Mouse (Mus musculus) heart, postnatal 0 days (tissue): ENCODE measurements around the gene Trappc6a. TPM values are rescaled to one million over a fixed set of nuclear protein-coding genes. Genes with fewer than 3 reads are reported as not detected.
A peak's percentile ranks its signal among the peaks of the same experiment; 100 is the strongest.

ENCODE experiments used
- ATAC-seq: fragments of 200-750 bp; cut with Nextera tagmentation; 2 replicates; pipeline ENCODE4 v1.8.0; 2017; ENCODE audit warnings: low read depth, moderate number of reproducible peaks, moderate library complexity; ENCODE audit not compliant: insufficient read depth
- DNase-seq: peaks from one replicate; pipeline ENCODE4 v3.0.0-alpha.2; 2016; ENCODE audit warnings: low spot score
- H3K27ac ChIP-seq: fragments of 300-500 bp; sonication (generic); 2 replicates; pipeline ENCODE4 v1.5.1; 2014; ENCODE audit warnings: low read depth, mild to moderate bottlenecking
- H3K27me3 ChIP-seq: fragments of 300-500 bp; sonication (generic); 2 replicates; pipeline ENCODE4 v1.6.1; 2014; ENCODE audit warnings: low read length, mixed read lengths; ENCODE audit not compliant: control insufficient read depth, insufficient read depth
- H3K36me3 ChIP-seq: fragments of 300-500 bp; sonication (generic); replicated peaks from 2 replicates; pipeline ENCODE4 v1.6.1; 2014; ENCODE audit warnings: low read length, mixed read lengths; ENCODE audit not compliant: control insufficient read depth, insufficient read depth
- H3K4me1 ChIP-seq: fragments of 300-500 bp; sonication (generic); 2 replicates; pipeline ENCODE4 v1.6.1; 2014; ENCODE audit warnings: antibody characterized with exemption; ENCODE audit not compliant: control insufficient read depth, insufficient read depth
- H3K4me2 ChIP-seq: fragments of 300-500 bp; sonication (generic); 2 replicates; pipeline ENCODE4 v1.6.1; 2014; ENCODE audit warnings: low read depth, mild to moderate bottlenecking, low read length, moderate library complexity
- H3K4me3 ChIP-seq: fragments of 300-500 bp; sonication (generic); 2 replicates; pipeline ENCODE4 v1.5.1; 2014; ENCODE audit warnings: low read depth, low read length
- H3K9ac ChIP-seq: fragments of 300-500 bp; sonication (generic); replicated peaks from 2 replicates; pipeline ENCODE4 v1.6.1; 2014; ENCODE audit warnings: low read depth, low read length, mixed read lengths
- H3K9me3 ChIP-seq: fragments of 300-500 bp; sonication (generic); replicated peaks from 2 replicates; pipeline ENCODE4 v1.6.1; 2016; ENCODE audit warnings: low read length; ENCODE audit not compliant: control insufficient read depth
- CTCF ChIP-seq: IDR thresholded peaks from 2 replicates; pipeline ENCODE4 v1.5.1; 2016; ENCODE audit warnings: antibody characterized with exemption, control low read depth, low read depth
- EP300 ChIP-seq: IDR thresholded peaks from 2 replicates; pipeline ENCODE4 v1.6.1; 2016; ENCODE audit warnings: antibody characterized with exemption, low read depth
- WGBS: fragments of 180-500 bp; shearing (Covaris S2); extraction: QIAGEN DNeasy Blood & Tissue Kit; methylation state at CpG from one replicate; pipeline ENCODE4 v1.1.7; 2014; 5-methylcytosine and 5-hydroxymethylcytosine counted together
- polyA plus RNA-seq: library from polyadenylated mRNA; unstranded; fragments of >200 nt; fragmentation: Nextera tagmentation; extraction: Ambion mirVana; gene quantifications from 2 replicates; pipeline ENCODE4 v1.2.1, GENCODE M21; 2015
- total RNA-seq: library from RNA; depleted of rRNA; stranded (reverse); fragments of >200 nt; gene quantifications from 2 replicates; pipeline ENCODE4 v1.2.3, GENCODE M21; 2014; ENCODE audit warnings: low replicate concordance

The Trappc6a gene
- total and polyA plus RNA-seq, 2 experiments from 2014 or later, result 65.1 to 79.5 TPM

DNA sequence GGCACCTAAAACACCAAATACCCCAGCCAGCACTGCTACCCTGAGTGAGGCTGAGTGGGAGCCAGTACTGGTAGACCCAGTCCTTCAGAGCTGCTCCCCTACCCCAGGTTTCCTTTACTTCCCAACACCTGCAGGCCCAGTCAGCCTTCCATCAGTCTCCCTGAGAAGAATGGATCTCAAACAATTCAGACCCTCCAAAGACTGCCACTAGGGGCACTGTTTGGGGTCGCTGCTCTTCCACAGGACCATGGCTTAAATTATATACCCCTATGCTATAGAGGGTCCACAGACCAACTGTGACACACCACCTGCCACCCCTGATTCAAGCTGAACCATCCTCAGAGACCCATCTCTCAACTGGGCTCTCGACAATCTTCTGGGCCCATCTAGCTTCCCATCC is 50.8 kb downstream of the Trappc6a start:
- Histone ChIP-seq H3K27ac (no peak overlapping the region; the same call in 1 of the 2 replicates), H3K4me2 (no peak overlapping the region; the same call in 1 of the 2 replicates), H3K36me3 (no peaks in the 10 kb centered on the region; the same call in 1 of the 2 replicates), H3K9me3 (no peaks in the 10 kb centered on the region), H3K27me3 (no peaks in the 10 kb centered on the region), H3K4me1 (peaks cover 37% of the 10 kb centered on the region; the same call in 1 of the 2 replicates), H3K4me3 (no peak overlapping the region), H3K9ac (no peak overlapping the region)
- 51% methylated on average over 2 of the region's 2 CpGs for WGBS
- TF ChIP-seq EP300, result no peak
- TF ChIP-seq CTCF, result peak; percentile 38
- no peak for DNase-seq
- ATAC-seq, result no peak

DNA sequence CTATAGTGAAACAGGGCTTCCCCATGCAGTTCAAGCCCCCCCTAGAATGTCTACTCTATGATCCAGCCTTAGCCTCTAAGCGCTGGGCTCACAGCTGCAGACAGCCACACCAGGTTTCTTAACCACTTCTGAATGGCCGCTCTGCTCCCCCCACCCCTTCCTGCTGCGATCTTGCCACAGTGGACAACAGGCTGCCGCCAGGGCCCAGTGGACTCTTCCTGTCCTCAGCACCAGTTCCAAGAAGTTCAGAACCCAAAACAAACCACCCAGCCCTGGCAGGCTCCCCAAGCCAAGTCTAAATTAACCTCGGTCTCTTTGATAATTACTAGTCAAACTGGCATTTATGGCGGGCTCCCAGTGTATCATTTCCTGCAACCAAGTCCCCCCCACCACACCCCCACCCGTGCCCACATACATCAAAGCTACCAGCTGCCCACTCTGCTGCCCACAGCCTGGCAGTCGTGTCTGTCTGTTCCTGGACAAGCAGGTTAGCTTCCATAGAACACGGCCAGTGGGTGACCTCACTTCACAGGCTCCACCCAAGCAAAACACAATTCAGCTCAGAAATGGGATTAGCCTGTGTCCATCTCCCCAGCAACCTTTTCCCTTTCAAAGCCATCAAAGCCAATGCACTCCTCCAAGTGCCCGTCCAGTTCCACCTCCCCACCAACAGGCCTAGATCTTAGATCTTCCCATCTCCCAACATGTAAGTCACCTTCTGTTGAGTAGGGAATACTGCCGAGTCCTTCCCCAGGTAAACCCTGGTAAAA is 52.5 kb downstream of the Trappc6a start:
- WGBS, result 13% methylated on average over 11 of the region's 11 CpGs
- DNase-seq, result no peak
- H3K36me3 ChIP-seq, result peaks cover 16% of the 10 kb centered on the region

DNA sequence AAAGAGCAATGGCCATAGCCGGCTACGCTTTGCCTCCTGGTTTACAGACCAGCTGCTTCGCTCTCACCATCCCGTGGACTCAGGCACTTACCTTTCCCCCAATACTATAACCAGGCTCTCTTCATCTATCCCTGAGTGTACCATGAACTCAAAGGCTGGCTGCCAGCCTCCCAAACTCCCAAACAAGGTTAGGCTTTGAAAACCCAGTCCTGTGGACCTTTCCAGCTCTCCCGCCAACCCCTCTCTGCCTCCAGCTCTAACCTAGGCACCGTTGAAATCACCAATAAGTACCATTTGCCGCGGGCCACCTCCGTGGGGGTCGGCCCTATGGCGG is 53.2 kb downstream of the Trappc6a start:
- WGBS, result under 1% methylated on average over 11 of the region's 11 CpGs
- ATAC-seq, result no peak
- H3K27ac ChIP-seq, result peak overlapping the region; percentile 93
- peak overlapping the region; percentile 94 for H3K9ac ChIP-seq
- no peaks in the 10 kb centered on the region for H3K9me3 ChIP-seq
- TF ChIP-seq CTCF (no peak), EP300 (no peak)
- peaks cover 37% of the 10 kb centered on the region; the same call in 1 of the 2 replicates for H3K4me1 ChIP-seq
- DNase-seq, result no peak
- peaks cover 18% of the 10 kb centered on the region for H3K36me3 ChIP-seq
- peak overlapping the region; percentile 63 for H3K4me3 ChIP-seq
- H3K4me2 ChIP-seq, result peak overlapping the region; percentile 71
- H3K27me3 ChIP-seq, result no peaks in the 10 kb centered on the region

More for the DNA sequence above, 52.5 kb downstream of the Trappc6a start:
- no peaks in the 10 kb centered on the region for H3K9me3 ChIP-seq
- ATAC-seq, result no peak
- H3K27ac ChIP-seq, result peak overlapping the region; percentile 93
- H3K4me1 ChIP-seq, result peaks cover 37% of the 10 kb centered on the region; the same call in 1 of the 2 replicates
- peak overlapping the region; percentile 63 for H3K4me3 ChIP-seq
- TF ChIP-seq EP300, result no peak
- peak overlapping the region; percentile 94 for H3K9ac ChIP-seq
- H3K27me3 ChIP-seq, result no peaks in the 10 kb centered on the region
- H3K4me2 ChIP-seq, result peak overlapping the region; percentile 71

DNA sequence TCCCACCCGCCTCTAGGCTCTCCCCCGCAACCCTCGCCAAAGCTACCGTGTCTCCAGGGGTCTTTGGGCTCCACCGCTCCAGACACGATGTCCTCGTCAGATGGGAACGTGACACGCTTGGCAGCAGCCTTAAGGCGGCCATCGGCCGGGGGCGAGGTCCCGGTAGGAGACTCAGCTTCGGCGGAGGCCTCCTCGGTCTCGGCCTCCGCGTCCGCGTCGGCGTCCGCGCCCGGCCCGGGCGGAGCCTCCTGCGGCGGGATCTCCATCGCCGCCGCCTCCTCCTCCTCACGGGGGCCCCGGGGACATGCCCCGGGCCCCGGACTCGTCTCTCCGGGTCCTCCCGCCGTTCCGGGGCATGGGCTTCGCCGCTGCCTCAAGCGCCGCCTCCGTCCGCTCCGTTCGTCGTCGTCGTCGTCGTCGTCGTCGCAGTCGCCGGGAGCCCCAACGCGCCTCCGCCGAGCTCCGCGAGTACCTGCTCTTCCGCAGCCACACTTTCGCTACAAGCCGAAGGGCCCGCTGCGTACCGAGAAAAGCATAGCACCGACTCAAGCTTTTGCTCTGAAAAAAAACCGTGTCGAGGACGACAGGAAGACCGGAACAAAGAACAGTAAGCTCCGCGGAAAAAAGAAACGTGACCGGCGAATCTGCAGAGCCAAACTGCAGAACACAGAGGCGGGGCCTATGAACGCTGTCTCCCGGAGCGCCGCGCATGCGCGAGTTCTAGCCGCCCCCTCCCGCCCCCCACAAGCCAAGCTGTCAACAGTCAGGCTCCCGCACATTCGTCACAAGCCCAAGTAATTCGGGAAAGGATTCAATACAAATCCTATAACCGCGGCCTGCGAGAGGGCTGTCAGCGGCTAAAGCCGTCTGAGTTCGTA is 53.8 kb downstream of the Trappc6a start:
- under 1% methylated on average over 102 of the region's 102 CpGs for WGBS
- ATAC-seq (peak; percentile 87), DNase-seq (peak; percentile 95)
- H3K9me3 ChIP-seq, result no peaks in the 10 kb centered on the region
- H3K36me3 ChIP-seq, result peaks cover 18% of the 10 kb centered on the region
- no peaks in the 10 kb centered on the region for H3K27me3 ChIP-seq
- no peak for TF ChIP-seq EP300
- no peak for TF ChIP-seq CTCF
- H3K4me3 ChIP-seq, result peak overlapping the region; percentile 63
- H3K4me1 ChIP-seq, result peaks cover 31% of the 10 kb centered on the region; the same call in 1 of the 2 replicates
- H3K27ac ChIP-seq, result peak overlapping the region; percentile 93
- H3K9ac ChIP-seq, result peak overlapping the region; percentile 94
- peak overlapping the region; percentile 71 for H3K4me2 ChIP-seq

DNA sequence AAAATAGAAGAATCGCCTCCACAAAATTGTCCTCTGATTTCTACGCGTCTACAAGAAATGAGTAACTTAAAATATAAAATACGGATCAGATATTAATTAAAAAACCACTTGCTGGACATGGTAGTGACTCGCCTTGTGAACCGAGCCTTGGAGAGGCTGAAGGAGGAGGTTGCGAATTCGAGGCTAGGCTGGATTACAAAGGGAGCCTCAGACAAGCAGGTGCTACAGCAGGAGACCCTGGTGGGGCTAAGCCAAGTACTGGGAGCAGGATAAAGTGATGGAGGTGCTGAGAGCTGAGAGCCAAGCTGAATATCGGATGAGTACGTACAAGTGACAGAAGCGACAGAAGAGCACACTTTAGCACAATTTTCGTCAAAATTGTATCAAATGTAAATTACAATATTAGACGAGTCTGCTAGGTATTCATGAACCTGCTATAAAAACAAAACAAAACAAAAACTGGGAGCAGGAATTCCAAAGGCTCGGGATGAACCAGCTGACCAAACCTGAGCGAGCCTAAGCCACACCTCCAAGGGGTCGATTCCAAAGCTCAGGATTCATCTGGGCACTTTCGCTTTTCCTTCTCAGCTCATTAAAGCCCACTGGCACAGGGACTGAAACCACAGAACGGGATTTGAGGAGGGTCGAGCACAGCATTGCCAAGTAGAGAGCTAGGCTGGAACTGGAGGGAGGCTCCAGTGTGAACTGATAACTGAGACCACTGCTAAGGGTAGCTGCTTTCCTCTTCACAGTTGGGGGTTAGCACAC is 54.6 kb downstream of the Trappc6a start, which contains the start of gene Ppp1r37:
Gene Ppp1r37 (minus strand): TSS at position 434 of the 768 bp plus-strand sequence.
- peaks cover 25% of the 10 kb centered on the region; the same call in 1 of the 2 replicates for H3K4me1 ChIP-seq
- H3K27ac ChIP-seq, result peak within 1 kb of the TSS; percentile 93
- H3K36me3 ChIP-seq, result peaks cover 18% of the 10 kb centered on the region
- no peaks in the 10 kb centered on the region for H3K9me3 ChIP-seq
- DNase-seq (peak; percentile 41), ATAC-seq (no peak)
- peak within 1 kb of the TSS; percentile 94 for H3K9ac ChIP-seq
- H3K4me2 ChIP-seq, result peak within 1 kb of the TSS; percentile 71
- H3K4me3 ChIP-seq, result peak within 1 kb of the TSS; percentile 63
- no peaks in the 10 kb centered on the region for H3K27me3 ChIP-seq
- WGBS, result under 1% methylated on average over 19 of the region's 19 CpGs
- TF ChIP-seq EP300 (0 out of 2 replicates have a peak, but pooled peaks have one; percentile 14), CTCF (no peak)
